Mouse (Mus musculus): ENCODE measurements around the gene Ccdc102a. TPM values are rescaled to one million over a fixed set of nuclear protein-coding genes. Genes with fewer than 3 reads are reported as not detected.
"Not testable (repeated sequence)": the region's sequence is repeated elsewhere in the genome, so short reads cannot be mapped to it uniquely, and the experiment has no call there.

Ccdc102a gene
- total RNA-seq, 2 experiments from 2014 or later = 0.25 to 1.2 TPM

DNA sequence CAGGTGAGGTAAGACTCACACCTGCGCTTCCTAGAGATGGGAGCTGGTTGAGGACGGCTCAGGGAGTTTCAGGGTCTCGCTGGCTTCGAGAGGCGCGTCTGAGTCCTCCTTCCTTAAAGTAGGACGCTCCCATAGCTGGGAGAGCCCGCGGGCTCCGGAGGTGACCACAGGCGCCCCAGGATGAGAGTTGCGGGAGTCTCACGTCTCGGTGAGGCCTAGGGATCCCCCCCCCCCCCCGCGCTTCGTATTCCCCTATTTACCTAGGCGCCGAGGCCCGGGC lies 42.1 kb downstream of the Ccdc102a start:
- ATAC-seq (replicated peaks; ENCODE audit: poor library complexity) = no peak

DNA sequence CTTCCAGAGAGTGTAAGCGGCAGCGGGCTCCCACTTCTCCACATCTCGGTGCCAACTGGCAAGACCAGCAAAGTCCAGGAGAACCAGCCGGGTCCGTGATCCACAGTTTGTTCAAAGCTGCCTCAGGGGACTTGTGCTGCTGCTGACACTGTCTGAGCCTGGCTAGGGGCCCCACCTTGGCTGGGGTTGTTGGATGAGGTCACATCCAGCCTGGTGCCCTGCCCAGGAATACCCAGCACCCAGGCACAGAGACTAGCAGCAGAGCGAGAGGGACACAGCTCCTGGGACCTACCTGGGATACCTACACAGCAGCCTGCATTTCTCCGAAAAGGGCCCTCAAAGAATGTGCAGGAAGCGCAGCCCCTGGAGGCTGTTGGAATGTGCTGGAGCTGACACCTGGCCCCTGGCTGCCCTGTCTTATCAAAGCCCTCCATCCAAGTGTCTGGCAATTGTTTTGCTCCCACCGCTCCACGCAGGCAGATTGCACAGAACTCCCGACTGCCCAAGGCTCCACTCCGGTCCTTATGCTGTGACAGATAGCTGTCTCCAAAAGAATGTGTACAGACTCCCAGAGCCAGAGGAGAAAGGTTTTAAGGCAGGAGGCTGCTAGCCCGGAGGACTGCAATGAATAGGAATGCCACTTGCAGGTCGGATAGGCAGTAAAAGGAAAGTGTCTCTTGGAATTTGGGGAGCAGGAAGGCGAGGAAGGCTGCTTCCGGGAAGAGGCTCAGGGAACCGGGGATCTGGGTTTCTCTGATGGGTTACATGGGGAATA lies 42.6 kb downstream of the Ccdc102a start:
- no peak for ATAC-seq (replicated peaks; ENCODE audit: poor library complexity)

DNA sequence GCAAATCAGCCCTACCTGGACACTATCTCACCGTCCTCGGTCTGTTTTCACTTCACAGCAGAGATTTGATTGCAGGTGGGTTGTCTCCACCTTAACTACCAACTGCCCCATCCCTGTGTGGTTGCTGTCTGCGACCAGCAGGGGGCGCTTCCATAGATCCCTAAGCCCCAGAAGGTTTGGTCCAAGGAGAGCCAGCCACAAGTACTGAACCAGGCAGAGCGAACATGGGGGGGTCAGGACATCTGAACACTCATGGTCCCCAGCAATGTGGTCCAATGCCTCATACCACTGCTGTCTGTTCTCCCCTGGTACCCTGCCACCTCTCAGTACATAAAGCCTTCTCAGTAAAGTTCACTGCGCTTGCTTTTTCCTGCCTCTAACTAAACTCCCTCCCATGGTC lies 43.5 kb downstream of the Ccdc102a start:
- ATAC-seq (replicated peaks; ENCODE audit: poor library complexity) = peak; percentile 58

DNA sequence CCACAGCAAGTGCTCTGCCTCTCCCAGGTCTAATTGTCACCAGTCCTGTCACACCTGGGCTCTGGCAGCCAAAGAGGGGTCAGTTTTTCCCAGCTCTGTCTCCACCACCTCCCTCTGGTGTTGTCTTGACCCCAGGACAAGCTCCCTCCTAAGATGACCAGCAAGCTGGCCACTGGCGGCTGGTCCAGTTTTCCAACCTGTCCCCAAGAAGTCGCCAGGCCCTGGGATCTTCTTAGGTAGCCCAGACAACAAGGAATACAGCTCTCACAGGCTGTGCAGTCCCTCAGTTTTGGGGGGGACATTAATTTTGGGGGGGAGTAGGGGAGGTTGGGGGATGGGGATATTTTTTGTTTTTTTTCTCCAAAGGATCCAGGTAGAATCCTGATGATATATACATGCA lies 45.3 kb downstream of the Ccdc102a start:
- no peak for ATAC-seq (replicated peaks; ENCODE audit: poor library complexity)

DNA sequence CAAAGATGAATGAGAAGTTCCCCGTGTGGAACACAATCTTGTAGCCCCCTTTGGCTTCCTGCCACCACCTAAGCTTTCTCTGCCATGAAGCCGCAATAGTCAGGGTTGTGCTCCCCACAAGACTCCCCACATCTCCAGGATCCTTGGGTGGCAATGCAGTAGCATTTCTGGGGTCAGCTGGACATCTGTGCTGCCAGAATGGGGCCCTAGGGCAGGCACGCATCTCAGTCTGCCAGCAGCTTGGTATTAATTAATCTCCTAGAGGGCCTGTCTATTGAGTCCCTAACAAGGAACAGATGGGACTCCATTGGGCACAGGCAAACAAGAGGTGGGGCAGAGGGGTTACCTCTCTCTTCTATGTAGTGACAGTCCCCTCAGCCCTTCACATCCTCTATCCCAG lies 45.7 kb downstream of the Ccdc102a start:
- ATAC-seq (replicated peaks; ENCODE audit: poor library complexity) = no peak

DNA sequence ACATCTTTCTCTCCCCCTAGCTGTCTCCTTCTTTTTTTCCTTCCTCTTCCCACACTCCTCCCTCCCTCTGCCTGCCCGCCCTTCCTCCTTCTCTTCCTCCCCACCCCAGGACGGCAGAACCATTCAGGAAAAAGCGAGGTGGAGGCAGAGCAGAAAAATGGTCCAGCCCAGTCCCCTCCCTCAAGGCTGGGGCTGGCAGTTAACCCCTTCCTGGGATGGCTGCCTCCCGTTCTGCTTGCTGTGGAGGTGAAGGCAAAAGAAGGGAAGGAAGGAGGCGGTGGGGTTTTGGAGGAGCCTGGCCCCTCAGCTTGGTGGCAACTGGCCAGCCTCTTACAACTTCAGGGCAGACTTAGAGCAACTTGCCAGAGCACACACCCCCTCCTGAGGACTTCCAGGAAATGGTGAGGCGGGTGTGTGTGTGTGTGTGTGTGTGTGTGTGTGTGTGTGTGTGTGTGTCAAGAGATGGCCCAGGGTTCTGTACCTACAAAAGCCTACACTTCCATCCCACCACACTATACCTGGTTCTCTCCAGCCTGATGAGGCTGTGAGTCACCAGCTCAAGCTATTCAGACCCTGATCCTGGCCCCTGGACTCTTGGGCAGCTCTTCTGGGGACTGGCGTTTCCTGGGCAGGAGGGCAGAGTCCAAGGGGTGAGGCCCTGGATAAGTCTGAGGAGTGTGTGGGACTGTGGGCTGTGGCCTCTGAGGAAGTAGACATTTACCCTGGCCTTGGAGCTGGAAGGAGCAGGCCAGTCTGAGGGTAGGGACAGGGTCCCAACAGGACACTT lies 46.6 kb downstream of the Ccdc102a start:
- peak; percentile 14; the same call in 1 of the 2 replicates for ATAC-seq (replicated peaks; ENCODE audit: poor library complexity)

DNA sequence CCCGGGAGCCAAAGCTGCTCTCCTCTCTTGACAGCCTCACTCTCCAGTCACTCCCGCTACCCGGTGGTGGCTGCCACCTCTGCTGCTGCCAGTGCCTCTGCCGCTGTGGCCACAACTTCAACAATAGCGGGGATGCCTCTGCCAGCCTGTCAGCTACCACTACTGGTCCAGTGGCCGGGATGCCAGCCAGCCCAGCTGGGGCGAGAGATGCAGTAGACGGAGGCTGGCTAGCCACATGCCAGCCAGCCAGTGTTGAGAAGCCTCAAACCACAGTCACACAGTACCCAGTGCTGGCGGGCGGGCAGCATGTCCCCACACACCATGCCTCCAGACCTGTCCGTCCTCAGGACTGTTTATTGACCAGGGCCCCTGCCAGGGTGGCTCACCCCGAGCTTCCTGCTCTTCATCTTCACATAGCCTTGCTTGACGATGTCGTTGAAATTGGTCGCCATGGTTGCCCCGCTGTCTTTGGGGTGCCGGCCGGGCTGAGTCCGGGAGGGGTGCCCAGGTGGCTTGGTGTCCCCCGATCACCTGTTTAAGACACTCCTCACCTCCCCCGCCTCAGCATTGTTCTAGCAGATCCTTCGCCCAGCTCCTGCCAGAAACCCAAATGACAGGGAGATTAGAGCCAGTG lies 47.3 kb downstream of the Ccdc102a start:
- ATAC-seq (replicated peaks; ENCODE audit: poor library complexity) = peak; percentile 16; the same call in 1 of the 2 replicates

DNA sequence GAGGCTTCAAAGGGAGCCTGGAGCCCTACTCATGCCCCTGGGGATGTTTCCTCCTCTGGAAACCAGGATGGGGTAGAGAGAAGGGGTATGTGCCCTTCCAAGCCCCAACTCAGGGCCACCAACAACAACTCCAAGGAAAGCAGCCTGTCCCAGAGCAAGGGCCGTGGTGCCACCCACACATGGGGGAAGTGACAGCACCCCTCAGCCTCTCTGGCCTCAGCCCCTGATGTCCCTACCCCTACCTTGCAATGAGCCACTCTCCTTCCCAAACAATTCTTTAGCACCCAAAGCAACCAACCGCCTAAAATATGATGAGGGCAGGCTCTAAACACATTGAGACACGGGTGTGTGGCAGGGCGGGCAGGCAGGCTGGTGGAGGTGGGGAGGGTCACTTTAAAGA lies 47.9 kb downstream of the Ccdc102a start:
- no peak for ATAC-seq (replicated peaks; ENCODE audit: poor library complexity)

DNA sequence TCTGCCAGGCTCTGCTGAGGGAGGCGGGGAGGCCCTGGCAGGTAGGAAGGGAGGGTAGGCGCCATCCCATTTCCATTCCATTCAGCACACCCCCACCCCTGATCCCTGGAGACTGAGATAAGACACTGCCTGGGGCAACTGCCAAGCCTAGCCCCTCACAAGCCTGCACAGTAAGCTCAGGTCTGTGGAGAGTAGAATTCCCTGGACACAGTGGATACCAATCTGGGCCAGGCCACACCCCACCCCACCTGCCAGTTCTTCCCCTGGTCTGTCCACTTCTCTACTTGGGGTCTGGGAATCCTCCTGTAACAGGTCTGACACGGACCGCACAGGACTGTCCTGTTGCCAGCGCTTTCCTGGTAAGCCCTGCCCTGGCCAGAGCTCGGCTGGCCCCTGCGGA lies 48.8 kb downstream of the Ccdc102a start:
- ATAC-seq (replicated peaks; ENCODE audit: poor library complexity) = no peak

DNA sequence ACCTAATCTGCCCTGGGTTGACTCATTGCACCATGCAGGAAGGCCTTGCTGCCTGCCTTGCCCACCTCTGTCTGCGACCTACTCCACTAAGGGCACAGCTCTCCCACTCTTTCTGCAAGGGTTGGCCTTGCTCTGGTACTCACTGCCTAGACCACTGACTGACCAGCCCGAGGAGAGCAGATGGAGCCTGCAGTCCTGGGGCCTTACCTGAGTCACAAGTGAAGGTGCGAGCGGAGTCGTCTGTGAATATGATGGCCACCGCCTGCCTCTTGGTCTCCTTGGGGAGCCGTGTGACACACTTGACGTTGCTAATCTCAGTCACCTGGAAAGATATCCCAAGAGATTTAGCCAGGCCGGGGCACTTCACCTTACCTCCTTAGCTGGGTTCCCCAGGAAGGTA lies 51.0 kb downstream of the Ccdc102a start:
- no peak for ATAC-seq (replicated peaks; ENCODE audit: poor library complexity)

DNA sequence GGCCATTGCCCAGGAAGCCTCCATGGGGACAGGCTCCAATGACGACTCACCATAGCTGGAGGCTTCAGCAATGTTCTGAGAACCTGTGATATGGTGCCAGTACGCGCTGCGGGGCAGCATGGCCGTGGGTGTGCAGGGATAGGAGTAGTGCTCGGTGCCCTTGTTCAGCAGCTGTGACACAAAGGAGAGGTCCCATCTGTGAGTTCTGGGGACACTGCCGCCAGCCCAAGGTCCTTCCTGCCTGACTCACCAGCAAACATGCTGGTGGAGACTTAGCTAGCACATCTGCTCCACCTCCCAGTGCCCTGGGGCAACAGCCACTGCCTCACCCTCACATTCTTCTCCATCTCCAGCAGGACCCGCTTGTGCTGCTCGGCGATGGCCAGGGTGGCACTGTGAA lies 52.6 kb downstream of the Ccdc102a start:
- ATAC-seq (replicated peaks; ENCODE audit: poor library complexity) = no peak

DNA sequence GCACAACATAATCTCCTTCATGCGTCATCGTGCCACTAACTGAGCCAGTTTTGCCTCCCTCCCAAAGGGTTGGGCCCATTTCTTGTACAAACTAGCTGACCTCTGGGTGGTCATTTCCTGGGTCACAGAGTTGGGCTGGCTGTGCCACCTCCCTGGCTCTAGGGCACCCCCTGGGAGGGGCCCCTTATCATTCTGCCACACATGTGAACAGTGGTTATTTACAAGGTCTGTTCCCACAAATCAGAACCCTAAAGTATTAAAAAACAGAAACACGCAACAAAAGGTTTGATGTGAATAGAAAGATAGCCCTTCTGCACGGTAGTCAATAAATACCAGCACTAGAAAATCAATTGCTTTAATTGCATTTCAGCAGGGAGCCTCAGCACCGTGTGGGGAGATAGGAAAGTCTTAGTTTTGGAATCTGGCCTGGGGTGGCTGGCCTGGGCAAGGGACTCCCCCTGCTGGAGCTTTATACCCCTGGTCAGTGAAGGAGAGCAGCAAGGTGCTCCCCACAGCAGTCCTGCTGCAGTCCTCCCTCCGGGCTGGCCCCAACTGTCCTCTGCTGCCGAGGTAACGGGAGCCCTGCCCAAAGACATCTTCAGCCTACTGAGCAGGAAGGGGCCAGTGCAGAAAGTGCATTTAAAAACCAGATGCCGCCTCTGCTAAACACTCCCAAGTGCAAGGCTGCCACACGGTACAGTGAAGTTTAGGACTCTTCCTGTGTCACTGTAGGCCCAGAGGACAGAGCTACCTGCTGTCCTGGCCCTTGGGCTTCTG lies 53.8 kb downstream of the Ccdc102a start:
- ATAC-seq (replicated peaks; ENCODE audit: poor library complexity) = no peak

DNA sequence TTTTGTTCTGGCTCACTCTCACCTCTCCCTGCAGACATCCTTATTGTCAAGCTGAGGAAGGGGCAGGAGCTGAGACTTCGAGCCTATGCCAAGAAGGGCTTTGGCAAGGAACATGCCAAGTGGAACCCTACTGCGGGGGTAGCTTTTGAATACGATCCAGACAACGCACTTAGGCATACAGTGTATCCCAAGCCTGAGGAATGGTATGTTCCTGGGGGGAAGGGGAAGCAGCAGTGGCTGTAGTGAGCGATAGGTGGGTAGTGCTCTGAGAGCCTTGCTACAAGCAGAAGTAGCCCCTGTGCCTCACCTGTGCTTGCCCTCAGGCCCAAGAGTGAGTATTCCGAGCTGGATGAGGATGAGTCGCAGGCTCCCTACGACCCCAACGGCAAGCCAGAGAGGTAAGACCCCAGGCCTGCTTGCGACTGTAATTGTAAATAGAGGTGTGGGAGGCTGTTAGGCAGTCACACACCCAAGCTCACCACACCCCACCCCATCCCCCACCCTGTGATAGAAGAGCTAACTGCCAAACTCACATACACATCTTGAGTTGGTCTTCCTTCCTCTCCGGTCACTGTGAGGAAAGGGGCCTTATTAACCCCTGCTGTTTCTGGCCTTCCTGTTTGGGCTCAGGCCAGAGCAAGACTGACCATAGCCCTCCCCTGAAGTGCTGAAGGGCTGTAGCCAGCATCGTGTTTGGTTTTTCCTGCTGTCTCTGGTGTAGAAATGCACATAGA lies 55.2 kb downstream of the Ccdc102a start:
- no peak for ATAC-seq (replicated peaks; ENCODE audit: poor library complexity)

DNA sequence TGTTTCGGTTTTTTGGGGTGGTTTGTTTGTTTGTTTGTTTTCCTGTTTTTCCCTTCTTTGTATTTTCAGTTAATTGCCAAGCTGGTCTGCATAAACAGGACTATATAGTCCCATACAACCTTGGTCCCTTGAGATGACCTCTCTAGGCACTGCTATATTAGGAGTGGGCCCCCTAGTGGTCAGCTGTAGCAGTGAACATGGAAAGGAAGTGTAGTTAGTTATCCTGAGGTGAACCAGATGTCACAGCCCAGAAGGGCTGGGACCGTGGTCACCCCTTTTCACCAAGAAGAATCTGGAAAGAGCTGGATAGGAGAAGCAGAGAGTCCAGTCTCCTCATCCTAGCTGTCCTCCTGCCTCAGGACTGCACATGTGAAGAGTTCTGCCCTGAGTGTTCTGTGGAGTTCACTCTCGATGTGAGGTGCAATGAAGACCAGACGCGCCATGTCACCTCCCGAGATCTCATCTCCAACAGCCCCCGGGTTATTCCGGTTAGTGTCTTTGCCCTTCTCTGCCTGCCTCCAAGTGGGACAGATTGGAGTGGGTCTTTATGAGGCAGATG lies 56.5 kb downstream of the Ccdc102a start:
- peak; percentile 72 for ATAC-seq (replicated peaks; ENCODE audit: poor library complexity)

DNA sequence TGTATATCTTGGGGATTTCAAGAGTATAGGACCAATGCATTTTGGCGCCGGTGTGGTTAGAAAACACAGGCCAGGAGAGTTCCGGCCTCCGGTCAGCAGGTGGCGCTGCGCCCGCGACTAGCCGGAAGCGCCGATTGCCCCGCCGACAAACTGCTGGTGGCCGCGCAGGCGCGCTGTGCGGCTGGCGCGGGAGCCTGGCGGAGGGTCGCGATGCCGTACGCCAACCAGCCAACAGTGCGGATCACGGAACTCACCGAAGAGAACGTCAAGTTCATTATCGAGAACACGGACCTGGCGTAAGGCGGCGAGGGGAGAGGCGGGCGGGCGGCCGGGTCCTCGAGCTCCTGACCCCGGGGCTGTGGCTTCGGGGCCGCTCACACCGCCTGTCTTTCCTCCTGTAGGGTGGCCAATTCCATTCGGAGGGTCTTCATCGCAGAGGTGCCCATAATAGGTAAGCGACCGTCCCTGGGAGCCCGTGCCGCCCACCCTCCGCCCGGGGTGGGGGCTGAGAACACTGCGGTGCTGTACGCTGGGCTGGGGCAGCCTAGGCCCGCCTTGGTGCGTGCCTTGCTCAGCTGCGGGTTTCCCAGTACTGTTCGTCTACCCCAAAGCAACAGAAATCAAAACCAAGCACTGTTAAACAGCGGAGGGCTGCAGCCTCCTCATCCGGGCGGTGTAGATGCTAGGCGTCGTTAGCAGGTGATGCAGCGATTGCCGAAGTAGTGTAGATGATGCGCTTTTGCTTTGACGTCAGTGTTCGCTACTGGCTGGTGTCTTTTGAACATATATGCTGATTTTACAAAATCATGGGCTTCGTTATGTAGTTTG lies 60.3 kb downstream of the Ccdc102a start, which contains the start of gene Polr2c:
Gene Polr2c (plus strand): TSS at position 105 of the 828 bp plus-strand sequence.
- ATAC-seq (replicated peaks; ENCODE audit: poor library complexity) = peak; percentile 91

DNA sequence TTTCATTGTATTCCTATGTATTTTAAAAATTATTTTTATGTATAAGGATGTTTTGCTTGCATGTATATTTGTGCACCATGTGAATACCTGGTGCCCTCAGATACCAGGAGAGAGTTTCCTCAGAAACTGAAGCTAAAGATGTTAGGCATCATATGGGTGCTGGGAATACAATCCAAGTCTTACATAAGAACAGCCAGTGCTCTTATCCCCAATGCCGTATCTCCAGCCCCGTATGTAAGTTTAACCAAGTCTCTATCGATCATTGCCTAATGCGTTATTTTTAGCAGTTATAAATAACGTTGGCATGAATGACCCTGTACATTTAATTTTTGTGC lies 60.9 kb downstream of the Ccdc102a start:
- 0 out of 2 replicates have a peak, but pooled peaks have one; percentile 10 for ATAC-seq (replicated peaks; ENCODE audit: poor library complexity)

DNA sequence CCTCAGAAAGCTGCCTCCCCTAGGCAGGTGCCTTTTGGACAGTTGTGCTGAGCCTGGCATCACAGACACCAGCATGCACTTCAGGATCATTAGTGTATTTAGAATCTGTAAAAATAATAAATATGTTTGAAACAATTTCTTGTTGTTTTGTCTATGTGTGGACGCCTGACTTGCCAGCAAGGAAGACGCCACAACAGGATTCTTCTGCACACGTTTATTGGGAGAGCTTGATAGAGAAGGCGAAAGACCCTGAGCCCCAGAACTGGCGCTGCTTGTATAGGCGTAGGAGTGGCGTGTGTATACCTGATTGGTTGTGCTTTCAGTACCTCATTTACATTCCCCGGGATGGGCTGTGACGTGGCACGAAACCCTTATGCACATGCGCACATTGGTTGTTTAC lies 63.1 kb downstream of the Ccdc102a start:
- ATAC-seq (replicated peaks; ENCODE audit: poor library complexity) = not testable (repeated sequence)

All from megakaryocyte progenitor cell, adult 5-6 weeks (primary cell).